Mouse (Mus musculus) left cerebral cortex, adult 8-10 months (tissue): ENCODE results near the gene Gls. TPM values are rescaled to one million over a fixed set of nuclear protein-coding genes. Genes with fewer than 3 reads are reported as not detected.

ENCODE experiments used
- DNase-seq, 2 experiments: peaks; one replicate each; pipeline ENCODE4 v3.0.0; 2022; ENCODE audit warnings: low spot score in 2 of 2
- total RNA-seq, 4 experiments: library from RNA; stranded (reverse); gene quantifications; 2 replicates each; pipeline ENCODE4 v1.2.4; 2022

Gls gene
- total RNA-seq, 4 experiments from 2014 or later, result 305 to 350 (median 337) TPM

DNA sequence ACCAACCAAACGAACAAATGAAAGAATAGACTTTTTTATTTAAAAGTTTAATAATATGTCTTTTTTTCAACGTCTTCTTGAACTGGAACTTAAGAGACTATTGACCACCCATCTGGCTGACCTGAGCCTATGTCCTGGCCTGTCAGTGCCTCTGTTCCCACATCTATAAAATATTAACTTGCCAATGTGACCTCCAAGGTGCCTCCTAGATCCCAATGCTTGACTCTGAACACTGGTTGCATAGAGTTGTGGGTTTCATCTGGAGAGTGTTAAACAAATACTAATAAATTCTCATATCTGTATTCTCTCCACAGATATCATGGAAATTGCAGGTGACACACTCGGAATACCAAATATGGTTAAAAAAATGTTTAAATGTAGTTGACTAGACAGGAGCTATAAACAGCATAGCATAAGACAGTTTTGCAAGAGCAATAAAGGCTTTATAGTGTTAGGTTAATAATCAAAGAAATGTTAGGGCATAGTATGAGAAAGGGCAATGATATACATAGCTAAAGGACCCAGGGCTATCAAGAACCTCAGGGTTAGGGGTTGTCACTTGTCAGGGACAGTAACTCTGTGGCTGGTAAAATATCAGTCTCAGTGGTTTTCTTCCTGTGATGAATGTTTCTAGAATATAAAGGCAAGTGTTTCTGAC is 16.0 kb upstream of the Gls start:
- no peak for DNase-seq

DNA sequence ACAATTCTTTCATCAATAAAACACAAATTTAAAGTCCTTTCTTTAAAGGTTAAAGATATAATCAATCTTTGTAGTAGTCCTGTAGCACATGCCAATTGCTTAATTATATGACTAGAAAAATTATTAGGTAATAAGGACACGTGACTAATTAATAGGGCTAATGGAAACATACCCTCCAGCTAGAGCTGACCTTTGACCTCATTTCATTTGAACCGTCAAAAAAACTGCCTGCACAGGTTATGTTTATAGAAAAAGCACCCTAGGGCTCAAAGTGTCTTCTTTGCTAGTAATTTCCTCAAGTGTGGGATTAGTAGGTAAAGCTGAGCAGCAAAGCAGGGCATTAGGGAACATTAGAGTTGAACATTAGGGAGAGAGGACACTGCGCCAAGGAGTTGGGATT is 9.2 kb upstream of the Gls start:
- DNase-seq, result no peak

DNA sequence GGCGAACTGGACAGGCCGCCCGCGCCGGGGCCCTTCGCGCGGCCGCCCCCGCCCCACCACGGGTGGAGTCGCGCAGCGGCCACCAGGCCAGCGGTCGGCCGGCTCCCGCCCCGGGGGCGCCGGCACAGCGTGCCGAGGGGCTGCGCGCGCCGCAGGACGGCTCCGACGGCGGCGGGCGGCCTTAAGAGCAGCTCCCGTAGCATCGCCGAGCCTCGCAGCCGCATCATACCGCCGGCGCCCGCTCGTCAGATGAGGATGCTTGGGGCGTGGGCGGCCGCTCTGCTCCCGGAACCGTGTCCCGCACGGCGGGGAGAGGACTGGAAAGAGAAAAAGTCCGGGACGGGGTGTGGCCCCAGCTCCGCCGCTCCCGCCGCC is 279 bp downstream of the Gls start:
- no peak for DNase-seq

GRCm38 (mm10) chr1:52231939-52232765 is 880 bp downstream of the Gls start:
- peak; percentile 44 to 51 for DNase-seq

DNA sequence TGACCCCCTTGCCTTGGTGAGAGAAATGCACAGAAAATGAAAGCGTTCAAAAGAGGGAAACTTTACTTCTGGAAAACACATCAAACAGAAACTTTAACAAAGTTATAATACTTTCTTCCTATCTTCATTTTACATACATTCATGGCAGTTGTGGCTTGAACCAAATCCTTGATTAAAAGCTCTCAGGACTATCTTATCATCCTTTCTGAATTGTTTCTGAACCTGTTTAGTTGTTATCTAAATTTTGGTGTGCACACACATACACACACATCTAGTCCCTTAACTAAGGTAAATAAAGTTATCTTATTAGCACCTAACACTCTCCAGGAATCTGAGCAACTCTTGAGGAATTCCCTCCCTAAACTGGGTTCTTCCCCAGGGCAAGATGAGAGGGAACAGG is 2.6 kb downstream of the Gls start:
- no peak for DNase-seq

- no peak for DNase-seq
These were observed 4.9 kb downstream of the Gls start for GRCm38 (mm10) chr1:52228178-52228577.

- DNase-seq, result no peak
These were observed 6.6 kb downstream of the Gls start for GRCm38 (mm10) chr1:52226416-52226815.

DNA sequence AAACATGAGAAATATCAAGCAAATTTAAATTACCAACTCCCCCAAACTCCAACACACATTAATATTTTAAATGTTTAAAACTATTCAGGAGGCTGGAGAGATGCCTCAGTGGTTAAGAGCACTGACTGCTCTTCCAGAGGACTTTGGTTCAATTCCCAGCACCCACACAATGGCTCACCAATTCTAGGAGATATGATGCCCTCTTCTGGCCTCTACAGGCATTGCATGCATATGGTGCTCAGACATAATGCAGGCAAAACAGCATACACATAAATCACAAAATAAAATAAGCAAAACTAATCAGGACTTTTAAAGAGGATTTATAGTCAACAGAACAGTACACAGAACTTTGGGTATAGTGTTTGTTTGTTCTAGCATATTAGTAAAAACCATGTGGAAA is 16.3 kb downstream of the Gls start:
- DNase-seq, result no peak

DNA sequence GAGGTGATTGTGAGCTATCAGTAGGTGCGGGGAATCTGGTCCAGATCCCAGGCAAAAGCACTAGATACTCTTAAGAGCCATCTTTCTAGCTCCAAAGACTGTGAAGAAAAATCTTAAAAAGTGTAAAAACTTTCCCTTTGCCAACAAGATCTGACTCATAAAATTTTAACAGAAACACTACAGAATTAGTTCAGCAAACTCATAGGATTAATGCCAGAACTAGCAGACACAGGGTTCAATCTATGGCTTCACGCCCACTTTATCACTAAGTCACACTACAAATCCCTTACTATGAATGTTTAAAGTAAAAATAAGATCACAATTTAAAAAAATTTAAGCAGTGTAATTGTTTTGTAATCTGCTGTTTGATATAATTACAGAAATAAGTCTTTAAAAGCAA is 50.0 kb downstream of the Gls start:
- DNase-seq, result no peak

DNA sequence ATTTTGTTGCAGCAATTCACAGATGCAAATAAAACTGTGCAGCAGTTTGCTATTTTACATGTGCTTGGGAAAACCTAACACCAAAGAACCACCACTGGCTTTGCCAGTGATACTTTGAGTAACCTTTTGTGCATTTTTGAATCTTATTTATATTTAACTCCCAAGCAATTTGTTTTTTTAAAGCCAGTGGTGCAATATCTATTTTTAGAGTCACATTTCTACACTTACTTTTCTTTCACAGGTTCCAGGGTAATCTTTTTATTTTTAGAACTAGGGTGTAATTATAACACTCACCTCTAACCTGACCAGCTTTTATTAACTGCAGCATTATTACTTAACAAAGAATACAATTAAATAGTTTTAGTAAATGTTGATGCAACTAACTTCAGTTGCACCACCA is 51.0 kb downstream of the Gls start:
- DNase-seq, result no peak

- no peak for DNase-seq
These were observed 53.0 kb downstream of the Gls start for GRCm38 (mm10) chr1:52179939-52180568.

GRCm38 (mm10) chr1:52176999-52177398 is 56.0 kb downstream of the Gls start:
- no peak for DNase-seq

- DNase-seq, result no peak
These were observed 57.0 kb downstream of the Gls start for GRCm38 (mm10) chr1:52175983-52176382.

GRCm38 (mm10) chr1:52175321-52175720 is 57.7 kb downstream of the Gls start:
- no peak for DNase-seq

GRCm38 (mm10) chr1:52171271-52171670 is 61.8 kb downstream of the Gls start:
- DNase-seq, result peak in 1 of 2 experiments; percentile 7

GRCm38 (mm10) chr1:52170747-52171146 is 62.3 kb downstream of the Gls start:
- no peak for DNase-seq

- DNase-seq, result no peak
These were observed 63.0 kb downstream of the Gls start for GRCm38 (mm10) chr1:52170057-52170456.

DNA sequence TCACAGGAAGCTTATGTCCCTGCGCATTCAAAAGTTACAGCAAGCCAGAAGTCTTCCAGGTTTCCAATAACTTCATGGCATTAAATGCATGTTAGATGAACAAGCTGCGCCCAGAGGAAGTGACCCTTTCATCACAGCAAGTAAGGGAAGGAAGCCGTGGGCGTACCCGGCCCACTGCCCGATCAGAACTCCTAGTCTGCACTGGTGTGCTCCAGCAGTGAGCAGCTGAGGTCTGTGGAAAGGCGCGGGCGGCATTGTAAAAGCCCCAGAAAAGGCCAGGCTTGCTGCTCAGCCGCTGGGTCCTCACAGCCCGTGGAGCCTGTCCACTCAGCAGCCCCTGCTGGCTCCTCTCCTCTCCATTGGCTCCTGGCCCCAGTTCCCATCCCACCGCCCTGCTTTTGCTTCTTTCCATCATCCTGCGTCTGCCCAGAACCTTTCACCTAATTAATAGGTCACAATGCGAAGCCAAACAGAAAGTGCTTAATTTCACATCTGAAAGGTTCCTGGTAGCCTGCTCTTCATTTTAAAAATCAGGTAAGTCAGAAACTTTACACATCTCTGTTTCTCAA is 66.3 kb downstream of the Gls start:
- peak in 1 of 2 experiments; percentile 14 for DNase-seq

GRCm38 (mm10) chr1:52163707-52164457 is 69.2 kb downstream of the Gls start:
- peak in 1 of 2 experiments; percentile 39 for DNase-seq

GRCm38 (mm10) chr1:52161151-52161550 is 71.9 kb downstream of the Gls start:
- DNase-seq, result peak in 1 of 2 experiments; percentile 2
